Mouse (Mus musculus) neural tube, embryonic 12.5 days (tissue): ENCODE measurements around the gene Sp6. TPM values are rescaled to one million over a fixed set of nuclear protein-coding genes. Genes with fewer than 3 reads are reported as not detected.

Experiments
- ATAC-seq: fragments of 200-750 bp; cut with Nextera tagmentation; 2 replicates; pipeline ENCODE4 v1.8.0; 2017; ENCODE audit warnings: low read depth, mild to moderate bottlenecking, moderate TSS enrichment, moderate library complexity; ENCODE audit not compliant: low FRiP score
- H3K27ac ChIP-seq: fragments of 300-500 bp; sonication (generic); 2 replicates; pipeline ENCODE4 v1.5.1; 2016
- H3K27me3 ChIP-seq: fragments of 300-500 bp; sonication (generic); replicated peaks from 2 replicates; pipeline ENCODE4 v1.6.1; 2016; ENCODE audit warnings: mild to moderate bottlenecking
- H3K36me3 ChIP-seq: fragments of 300-500 bp; sonication (generic); 2 replicates; pipeline ENCODE4 v1.6.1; 2016; ENCODE audit warnings: mild to moderate bottlenecking
- H3K4me1 ChIP-seq: fragments of 300-500 bp; sonication (generic); 2 replicates; pipeline ENCODE4 v1.6.1; 2016
- H3K4me2 ChIP-seq: fragments of 300-500 bp; sonication (generic); replicated peaks from 2 replicates; pipeline ENCODE4 v1.6.1; 2016; ENCODE audit warnings: mild to moderate bottlenecking
- H3K4me3 ChIP-seq: fragments of 300-500 bp; sonication (generic); 2 replicates; pipeline ENCODE4 v1.5.1; 2016
- H3K9ac ChIP-seq: fragments of 300-500 bp; sonication (generic); 2 replicates; pipeline ENCODE4 v1.6.1; 2016; ENCODE audit warnings: mild to moderate bottlenecking
- H3K9me3 ChIP-seq: fragments of 300-500 bp; sonication (generic); 2 replicates; pipeline ENCODE4 v1.6.1; 2016; ENCODE audit warnings: mild to moderate bottlenecking
- WGBS: fragments of 180-500 bp; shearing (Covaris S2); methylation state at CpG from one replicate; pipeline ENCODE4 v1.1.7; 2016; 5-methylcytosine and 5-hydroxymethylcytosine counted together
- polyA plus RNA-seq: library from polyadenylated mRNA; unstranded; fragments of >200 nt; fragmentation: Nextera tagmentation; extraction: Ambion mirVana; gene quantifications from 2 replicates; pipeline ENCODE4 v1.2.1, GENCODE M21; 2016

The Sp6 gene
- 0.23 and 0.34 TPM in 2 replicates for polyA plus RNA-seq

DNA sequence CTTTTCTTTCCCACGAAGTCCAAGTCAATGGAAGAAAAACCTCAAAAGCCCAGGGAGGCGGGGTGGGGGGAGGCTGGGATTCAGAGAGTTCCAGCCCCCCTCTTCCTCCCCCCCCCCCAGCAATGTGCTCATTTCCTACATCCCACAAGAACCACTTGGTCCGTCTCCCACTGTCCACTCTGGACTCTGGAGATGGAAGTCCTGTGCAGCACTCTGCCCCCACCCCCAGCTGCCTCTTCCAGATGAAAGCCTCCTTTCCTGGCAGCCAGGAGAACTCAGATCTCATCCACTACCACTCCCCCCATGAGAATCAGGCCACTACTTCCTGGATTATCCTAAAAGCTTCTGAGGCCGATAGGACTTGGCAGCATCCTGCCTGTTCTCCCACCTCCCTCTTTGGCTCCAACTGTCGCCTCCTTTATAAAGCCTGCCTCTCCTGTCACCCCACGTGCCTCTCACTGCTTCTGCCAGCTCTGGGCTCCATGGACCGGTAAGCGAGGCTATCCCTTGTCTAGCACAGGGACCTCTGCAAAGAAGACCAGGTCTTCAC, at the start of gene Sp6:
TSS of gene Sp6 (plus strand) at position 274 of the 550 bp plus-strand sequence.
- no peak for ATAC-seq
- H3K27ac ChIP-seq: no peak within 1 kb of the TSS
- H3K4me3 ChIP-seq: no peak within 1 kb of the TSS
- H3K9me3 ChIP-seq: no peaks in the 10 kb centered on the region
- H3K9ac ChIP-seq: no peak within 1 kb of the TSS
- peaks cover 61% of the 10 kb centered on the region for H3K27me3 ChIP-seq
- no peak within 1 kb of the TSS for H3K4me2 ChIP-seq
- H3K4me1 ChIP-seq: 0 out of 2 replicates have a peak, but pooled peaks cover 5% of the 10 kb centered on the region
- no peaks in the 10 kb centered on the region for H3K36me3 ChIP-seq
- 33% methylated on average over 8 of the region's 8 CpGs for WGBS

DNA sequence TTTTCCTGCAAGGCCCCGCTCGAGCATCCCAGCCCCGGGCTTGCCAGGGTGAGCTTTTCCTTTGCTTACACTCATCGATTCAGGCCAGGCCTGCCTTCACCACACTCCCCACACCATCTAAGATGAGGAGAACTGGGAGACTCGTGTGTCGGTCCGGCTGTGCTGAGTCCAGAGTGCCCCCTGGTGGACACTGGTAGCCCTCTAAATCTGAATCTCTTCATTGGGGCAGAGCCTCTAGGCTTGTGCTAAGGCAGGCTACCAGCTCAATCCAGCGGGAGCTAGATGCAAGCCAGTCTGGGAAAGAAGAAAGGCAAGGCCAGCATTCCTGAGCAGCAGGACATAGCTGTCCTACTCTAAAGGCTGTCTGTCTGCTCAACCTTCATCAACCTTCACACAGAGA, 49.6 kb upstream of the Sp6 start:
- Histone ChIP-seq H3K4me1 (peaks cover under 1% of the 10 kb centered on the region; the same call in 1 of the 2 replicates), H3K4me2 (no peak overlapping the region), H3K27ac (no peak overlapping the region), H3K36me3 (peaks cover 41% of the 10 kb centered on the region), H3K9me3 (no peaks in the 10 kb centered on the region), H3K27me3 (no peaks in the 10 kb centered on the region), H3K4me3 (no peak overlapping the region), H3K9ac (no peak overlapping the region)
- 0 out of 2 replicates have a peak, but pooled peaks have one; percentile 37 for ATAC-seq
- WGBS: 20% methylated on average over 8 of the region's 8 CpGs

DNA sequence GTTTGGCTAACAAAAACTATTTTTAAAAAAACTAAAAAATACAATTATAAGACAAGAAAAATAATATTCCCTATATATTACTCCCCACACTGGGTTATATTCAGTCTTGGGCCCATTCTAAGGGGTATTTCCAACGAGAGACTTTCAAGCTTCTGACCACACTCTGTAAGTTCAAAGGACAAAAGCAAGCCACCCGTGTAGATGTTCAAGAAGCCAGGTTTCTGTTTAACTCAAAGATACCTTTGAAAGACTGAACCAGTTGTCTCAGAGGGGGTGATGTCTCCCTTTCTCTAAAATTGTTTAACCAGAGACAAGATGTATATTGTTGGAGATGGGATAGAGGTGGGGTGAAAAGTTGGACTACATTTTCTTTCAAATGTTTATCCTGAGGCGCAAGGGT, 47.0 kb upstream of the Sp6 start:
- 91% methylated on average over 3 of the region's 3 CpGs for WGBS
- Histone ChIP-seq H3K4me2 (no peak overlapping the region), H3K4me1 (peaks cover 5% of the 10 kb centered on the region; the same call in 1 of the 2 replicates), H3K36me3 (peaks cover 19% of the 10 kb centered on the region), H3K27me3 (no peaks in the 10 kb centered on the region), H3K9me3 (no peaks in the 10 kb centered on the region), H3K4me3 (no peak overlapping the region), H3K27ac (no peak overlapping the region), H3K9ac (no peak overlapping the region)
- ATAC-seq: no peak

DNA sequence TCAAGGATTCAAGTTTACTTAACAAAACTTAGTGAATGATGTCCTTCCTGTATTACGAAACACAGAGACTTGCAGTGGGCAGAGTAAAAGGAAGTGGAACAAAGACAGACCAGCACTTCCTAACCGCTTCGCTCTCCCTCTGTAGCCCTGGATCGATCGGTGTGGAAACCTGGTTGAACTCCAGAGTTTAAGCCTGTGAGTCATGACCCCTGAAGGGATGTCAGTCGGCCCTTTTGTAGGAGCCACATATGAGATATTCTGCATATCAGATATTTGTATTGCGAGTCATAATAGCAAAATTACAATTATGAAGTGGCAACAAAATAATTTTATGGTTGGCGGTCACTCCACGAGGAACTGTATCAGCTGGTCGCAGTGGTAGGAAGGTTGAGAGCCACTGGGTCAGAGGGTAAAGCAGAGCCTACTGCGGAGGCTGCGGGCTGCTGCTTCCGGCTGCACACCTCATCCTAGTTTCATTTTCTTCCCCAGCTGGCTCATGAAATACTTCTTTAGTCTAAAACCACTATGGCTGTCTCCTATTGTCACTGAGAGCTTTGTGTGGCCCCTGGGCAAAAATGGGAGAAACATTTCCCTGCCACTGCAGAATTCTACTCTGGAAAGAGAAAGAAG, 46.2 kb upstream of the Sp6 start:
- Histone ChIP-seq H3K27ac (no peak overlapping the region), H3K4me2 (no peak overlapping the region), H3K36me3 (peaks cover 10% of the 10 kb centered on the region), H3K4me3 (no peak overlapping the region), H3K9ac (no peak overlapping the region), H3K27me3 (no peaks in the 10 kb centered on the region), H3K4me1 (peaks cover 5% of the 10 kb centered on the region; the same call in 1 of the 2 replicates), H3K9me3 (no peaks in the 10 kb centered on the region)
- no peak for ATAC-seq
- 91% methylated on average over 13 of the region's 13 CpGs for whole genome bisulfite sequencing

DNA sequence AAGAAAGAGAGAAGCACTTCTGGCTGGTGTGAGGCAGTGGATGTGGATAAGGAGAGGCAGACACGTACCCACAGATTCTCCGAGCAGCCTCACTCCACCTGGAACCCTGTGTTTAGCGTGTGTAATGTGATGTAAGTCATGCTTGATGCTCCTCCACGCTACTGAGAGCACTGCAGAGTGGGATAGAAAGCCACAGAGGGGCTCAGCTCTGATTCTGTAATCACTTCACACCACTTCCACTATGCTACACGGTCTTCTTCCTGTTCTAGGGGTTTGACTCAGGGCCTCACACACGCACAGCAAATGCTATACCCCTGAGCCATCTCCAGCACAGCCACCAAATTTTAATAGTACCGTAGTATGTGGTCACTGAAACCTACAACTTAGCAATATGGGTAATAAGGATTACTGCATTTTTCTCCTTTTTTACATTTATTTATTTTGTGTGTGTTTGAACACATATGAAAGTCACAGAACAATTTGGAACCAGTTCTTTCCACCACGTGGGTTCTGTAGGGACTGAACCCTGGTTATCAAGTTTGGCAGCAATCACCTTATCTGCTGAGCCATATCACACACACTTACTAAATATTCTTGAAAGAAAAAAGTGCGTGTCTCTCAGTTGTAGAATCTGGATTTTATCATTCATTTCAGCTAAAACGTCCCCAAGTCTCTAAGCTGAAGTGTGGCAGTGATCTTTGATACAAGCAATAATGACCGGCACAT, 45.5 kb upstream of the Sp6 start:
- ATAC-seq: no peak
- Histone ChIP-seq H3K27me3 (no peaks in the 10 kb centered on the region), H3K4me3 (no peak overlapping the region), H3K36me3 (peaks cover 4% of the 10 kb centered on the region), H3K9ac (no peak overlapping the region), H3K4me1 (peaks cover 5% of the 10 kb centered on the region; the same call in 1 of the 2 replicates), H3K27ac (no peak overlapping the region), H3K4me2 (no peak overlapping the region), H3K9me3 (no peaks in the 10 kb centered on the region)
- 88% methylated on average over 11 of the region's 11 CpGs for WGBS

DNA sequence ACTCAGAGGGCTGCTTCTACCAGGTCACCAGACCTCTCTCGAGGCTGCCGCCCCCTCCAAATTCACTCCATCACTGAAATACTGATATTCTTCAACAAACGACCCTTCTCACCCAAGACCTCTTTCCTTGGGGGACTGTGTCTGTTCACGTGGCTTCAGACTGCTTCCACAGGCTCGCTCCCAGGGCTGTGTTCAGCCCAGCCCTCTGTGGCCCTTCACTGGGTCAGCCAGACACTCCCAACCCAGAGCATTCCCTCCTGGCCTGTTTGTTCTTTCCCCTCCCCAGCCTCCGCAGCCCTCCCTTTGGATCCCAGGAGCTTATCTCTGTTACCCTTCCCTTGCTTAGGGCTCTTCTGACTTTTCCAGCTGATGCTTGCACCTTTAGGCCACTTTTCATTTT, 44.7 kb upstream of the Sp6 start:
- no peak for ATAC-seq
- peaks cover 8% of the 10 kb centered on the region; the same call in 1 of the 2 replicates for H3K4me1 ChIP-seq
- H3K4me2 ChIP-seq: no peak overlapping the region
- 72% methylated on average over 6 of the region's 6 CpGs for WGBS
- no peak overlapping the region for H3K4me3 ChIP-seq
- no peak overlapping the region for H3K27ac ChIP-seq
- no peaks in the 10 kb centered on the region for H3K27me3 ChIP-seq
- no peaks in the 10 kb centered on the region for H3K36me3 ChIP-seq
- H3K9me3 ChIP-seq: no peaks in the 10 kb centered on the region
- no peak overlapping the region for H3K9ac ChIP-seq

DNA sequence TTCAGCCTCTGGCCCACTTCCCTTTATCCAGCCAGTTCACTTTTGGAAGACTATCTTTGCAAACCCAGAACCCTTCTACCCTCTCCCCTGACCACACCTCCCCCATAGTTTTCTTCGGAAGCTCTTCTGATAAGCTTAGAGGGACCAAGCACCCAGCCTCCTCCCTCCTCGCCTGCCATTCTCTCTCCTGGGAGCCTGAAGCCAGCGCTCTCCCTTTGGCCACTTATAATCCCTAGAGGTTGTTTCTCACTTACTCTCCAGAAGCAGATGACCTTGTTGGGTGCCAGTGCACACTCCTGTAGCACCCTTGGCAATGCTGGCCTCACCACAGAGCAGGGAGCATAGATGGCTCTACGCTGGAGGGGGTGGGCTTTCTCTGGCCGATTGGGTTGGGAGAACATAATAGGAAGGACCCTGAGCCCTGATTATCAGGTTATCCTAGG, 43.9 kb upstream of the Sp6 start:
- H3K4me1 ChIP-seq: peaks cover 9% of the 10 kb centered on the region; the same call in 1 of the 2 replicates
- H3K4me3 ChIP-seq: no peak overlapping the region
- H3K9ac ChIP-seq: 0 out of 2 replicates have a peak overlapping the region, but pooled peaks have one; percentile 14
- no peak for ATAC-seq
- H3K27ac ChIP-seq: no peak overlapping the region
- no peaks in the 10 kb centered on the region for H3K36me3 ChIP-seq
- 84% methylated on average over 5 of the region's 5 CpGs for WGBS
- no peaks in the 10 kb centered on the region for H3K27me3 ChIP-seq
- no peaks in the 10 kb centered on the region for H3K9me3 ChIP-seq
- no peak overlapping the region for H3K4me2 ChIP-seq

DNA sequence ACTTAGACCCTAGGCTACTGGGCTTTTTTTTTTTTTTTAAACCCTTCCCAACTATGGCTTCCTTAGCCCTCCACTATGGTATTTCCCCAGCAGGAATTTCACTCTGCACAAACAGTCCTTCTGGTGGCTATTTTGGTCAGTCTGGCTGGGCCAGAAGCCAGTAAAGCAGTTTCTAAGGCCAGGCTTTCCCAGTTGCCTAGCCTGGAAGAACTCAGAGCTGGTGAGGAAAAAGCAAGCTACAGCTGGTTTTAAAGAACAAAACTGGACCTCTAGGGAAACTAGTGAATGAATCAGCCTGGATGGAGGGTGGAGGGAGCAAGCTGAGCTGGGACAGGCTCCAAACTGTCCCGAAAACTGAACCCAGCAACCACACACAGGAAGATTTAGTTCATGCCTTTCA, 43.4 kb upstream of the Sp6 start:
- H3K27ac ChIP-seq: no peak overlapping the region

DNA sequence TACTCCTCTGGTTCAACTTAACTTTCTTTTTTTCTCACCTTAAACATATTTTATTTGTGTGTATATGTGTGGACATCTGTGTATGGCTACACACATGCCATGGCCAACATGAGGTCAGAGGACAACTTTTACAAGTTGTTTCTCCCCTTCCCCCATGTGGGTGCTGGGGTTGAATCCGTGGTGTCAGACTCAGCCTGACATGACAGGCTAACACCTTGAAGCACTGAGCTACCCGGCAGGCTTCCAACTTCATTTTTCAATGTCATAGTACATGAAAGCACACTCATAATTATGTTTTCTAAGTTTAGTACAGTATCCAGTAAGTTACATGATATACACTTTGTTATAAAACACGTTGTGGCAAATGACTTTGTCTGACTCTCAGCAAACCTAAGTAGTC, 42.9 kb upstream of the Sp6 start:
- Histone ChIP-seq H3K4me2 (no peak overlapping the region), H3K4me1 (peaks cover 9% of the 10 kb centered on the region; the same call in 1 of the 2 replicates), H3K36me3 (no peaks in the 10 kb centered on the region), H3K9ac (no peak overlapping the region), H3K9me3 (no peaks in the 10 kb centered on the region), H3K27me3 (no peaks in the 10 kb centered on the region), H3K27ac (no peak overlapping the region), H3K4me3 (no peak overlapping the region)
- no peak for ATAC-seq
- 83% methylated on average over 3 of the region's 3 CpGs for WGBS

More for the DNA sequence above, 43.4 kb upstream of the Sp6 start:
- WGBS: 96% methylated on average over 1 of the region's 1 CpGs
- no peak overlapping the region for H3K4me3 ChIP-seq
- H3K4me1 ChIP-seq: peaks cover 9% of the 10 kb centered on the region; the same call in 1 of the 2 replicates
- H3K36me3 ChIP-seq: no peaks in the 10 kb centered on the region
- no peak for ATAC-seq
- no peaks in the 10 kb centered on the region for H3K9me3 ChIP-seq
- 0 out of 2 replicates have a peak overlapping the region, but pooled peaks have one; percentile 14 for H3K9ac ChIP-seq
- H3K4me2 ChIP-seq: no peak overlapping the region
- H3K27me3 ChIP-seq: no peaks in the 10 kb centered on the region

DNA sequence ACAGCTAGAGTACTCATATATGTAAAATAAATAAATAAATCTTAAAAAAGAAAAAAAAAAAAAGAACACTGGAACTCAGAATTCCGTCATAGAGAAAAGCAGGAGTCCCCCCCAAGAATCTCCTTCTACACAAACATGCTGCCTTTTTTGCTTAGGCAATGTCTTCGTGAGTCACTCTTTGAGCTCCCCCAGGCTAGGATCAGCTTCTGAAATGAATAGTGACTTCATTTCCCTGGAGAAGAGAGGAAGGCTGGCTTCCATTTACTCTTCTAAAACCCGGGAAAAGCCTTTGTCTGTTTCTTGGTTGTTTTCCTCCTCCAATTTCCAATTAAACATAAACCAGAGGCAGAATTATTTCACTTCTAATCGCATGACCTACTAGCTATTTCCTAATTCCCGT, 40.3 kb upstream of the Sp6 start:
- no peaks in the 10 kb centered on the region for H3K27me3 ChIP-seq
- no peak for ATAC-seq
- no peak overlapping the region for H3K4me2 ChIP-seq
- H3K4me3 ChIP-seq: no peak overlapping the region
- H3K9ac ChIP-seq: no peak overlapping the region
- no peak overlapping the region for H3K27ac ChIP-seq
- peaks cover 24% of the 10 kb centered on the region for H3K4me1 ChIP-seq
- no peaks in the 10 kb centered on the region for H3K36me3 ChIP-seq
- H3K9me3 ChIP-seq: no peaks in the 10 kb centered on the region
- 82% methylated on average over 5 of the region's 5 CpGs for WGBS

DNA sequence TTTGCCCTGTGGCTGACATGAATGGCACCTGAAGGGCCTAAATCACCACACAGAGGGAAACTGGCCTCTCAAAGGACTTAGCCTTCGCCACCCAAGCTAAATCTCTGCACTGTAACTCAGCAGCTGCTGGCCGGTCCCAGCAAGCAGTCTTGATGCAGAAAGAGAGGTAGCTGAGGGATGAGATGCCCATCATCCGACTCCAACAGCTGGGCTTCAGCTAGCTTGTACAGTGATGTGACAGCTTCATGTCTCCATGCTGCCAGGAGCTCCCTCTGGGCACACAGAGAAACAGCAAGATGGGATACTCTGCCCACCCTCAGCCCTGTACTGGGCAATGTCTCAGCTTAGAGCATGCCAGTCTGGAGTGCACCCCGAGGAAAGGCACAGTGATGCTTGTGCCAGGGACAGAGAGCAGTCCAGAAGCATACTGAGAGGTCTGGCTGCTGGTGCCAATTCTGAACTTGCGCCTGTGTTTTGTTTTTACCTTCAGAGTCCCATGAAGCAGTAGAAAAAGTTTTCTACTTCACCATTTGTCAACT, 39.7 kb upstream of the Sp6 start:
- Histone ChIP-seq H3K4me3 (no peak overlapping the region), H3K27ac (no peak overlapping the region), H3K9me3 (no peaks in the 10 kb centered on the region), H3K9ac (no peak overlapping the region), H3K4me2 (no peak overlapping the region), H3K27me3 (no peaks in the 10 kb centered on the region), H3K4me1 (peaks cover 29% of the 10 kb centered on the region), H3K36me3 (no peaks in the 10 kb centered on the region)
- ATAC-seq: no peak
- WGBS: 89% methylated on average over 5 of the region's 5 CpGs

DNA sequence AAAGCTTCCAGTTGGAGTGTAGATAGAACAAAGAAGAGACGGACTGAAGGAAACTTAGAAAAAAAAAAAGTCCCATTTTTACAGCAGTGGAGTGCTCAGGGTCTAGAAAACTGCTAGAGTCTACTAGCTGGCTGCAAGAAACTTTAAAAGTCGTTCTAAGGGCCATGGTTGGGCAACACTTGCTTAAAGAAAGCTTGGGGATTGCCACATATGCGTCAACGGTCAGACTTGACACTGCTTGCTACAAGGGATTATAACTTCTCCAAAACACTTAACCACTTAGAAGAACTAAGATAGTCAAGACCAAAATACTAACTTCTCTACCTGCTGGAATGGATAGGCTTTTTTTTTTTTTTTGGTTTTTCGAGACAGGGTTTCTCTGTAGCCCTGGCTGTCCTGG, 38.4 kb upstream of the Sp6 start:
- Histone ChIP-seq H3K4me1 (peaks cover 27% of the 10 kb centered on the region), H3K27me3 (no peaks in the 10 kb centered on the region), H3K4me3 (no peak overlapping the region), H3K9me3 (no peaks in the 10 kb centered on the region), H3K4me2 (no peak overlapping the region), H3K36me3 (no peaks in the 10 kb centered on the region), H3K9ac (no peak overlapping the region), H3K27ac (no peak overlapping the region)
- ATAC-seq: no peak
- 79% methylated on average over 5 of the region's 5 CpGs for WGBS
